Mouse (Mus musculus) brain, embryonic 14.5 days (tissue): ENCODE data around the gene Selenbp2.
"Not testable (repeated sequence)": the region's sequence is repeated elsewhere in the genome, so short reads cannot be mapped to it uniquely, and the experiment has no call there.

Source experiments
- CTCF ChIP-seq: fragments of 200-500 bp; IDR thresholded peaks from 2 replicates; pipeline ENCODE4 v1.5.1; 2012; ENCODE audit warnings: inconsistent platforms, mild to moderate bottlenecking, moderate library complexity, borderline replicate concordance; ENCODE audit not compliant: insufficient read depth, insufficient read length; ENCODE audit errors: extremely low read depth
- POLR2A ChIP-seq: fragments of 200-500 bp; IDR thresholded peaks from 2 replicates; pipeline ENCODE4 v1.6.1; 2012; ENCODE audit warnings: mild to moderate bottlenecking, inconsistent platforms, borderline replicate concordance; ENCODE audit not compliant: poor library complexity, insufficient read depth, insufficient read length, severe bottlenecking; ENCODE audit errors: extremely low read depth

- TF ChIP-seq CTCF, POLR2A: not testable (repeated sequence)
Measured at GRCm38 (mm10) chr3:94660841-94661240, 32.5 kb upstream of the Selenbp2 start.
